Comparison of ENCODE assay signal across 18 mouse cellular contexts in genomic region chr5:139595001-139595400, GRCm38 (mm10). TPM values are rescaled to one million over a fixed set of nuclear protein-coding genes. Genes with fewer than 3 reads are reported as not detected.
DNase-seq lines count a peak whose midpoint lies in the region; TF ChIP-seq lines count a peak whose summit lies in the region.
"Had no signal": no experiment of that assay in that cellular context is flagged by ENCODE, and none has a peak within 500 bp of the region (broad histone marks: within the 10 kb centered on the region; RNA-seq: fewer than 3 reads in every experiment).

No protein-coding gene starts in this region.

- peak; percentile 56 for DNase-seq in left cerebral cortex, postnatal 4 days
- DNase-seq in left cerebral cortex, adult 11 months (ENCODE audit: low spot score): no peak
- DNase-seq in MN1 (ENCODE audit: low spot score): peak; percentile 51
- peak; percentile 56 for DNase-seq in brain, embryonic 14.5 days (ENCODE audit: low read depth)
- peak; percentile 80 to 83 for DNase-seq in cerebellum, postnatal 14 days
- no peak for DNase-seq in embryo, embryonic 9.5 days (ENCODE audit: extremely low spot score)
- no peak for DNase-seq in heart, adult 18-20 months
- DNase-seq: adrenal gland, postnatal 10 days; gastrocnemius, postnatal 36 days; lung, adult 18-20 months; lung, postnatal 4 days; right cerebral cortex, adult 18-20 months had no signal

- TF ChIP-seq POLR2A in brain, embryonic 14.5 days (IDR thresholded peaks at IDR 0.05; ENCODE audit: borderline replicate concordance, extremely low read depth, insufficient read depth, insufficient read length, poor library complexity, severe bottlenecking): no peak

- intact Hi-C loops in left cerebral cortex, postnatal 4 days (cut with DNase I): no loop called here

- no peak for TF ChIP-seq CTCF in brain, embryonic 14.5 days (IDR thresholded peaks at IDR 0.05; ENCODE audit: borderline replicate concordance, extremely low read depth, insufficient read depth, insufficient read length)

RNA-seq across cellular contexts. Expression of gene Uncx, which starts 51.7 kb away (rescaled TPM):
- total RNA-seq in left cerebral cortex, postnatal 4 days (2021): under 1 TPM in 1 of 2 experiments, not detected in 1; 0.64 TPM
- polyA plus RNA-seq in brain, embryonic 14.5 days (2012; rRNA removed): 26.5 and 42.0 TPM in 2 replicates
- not detected for total RNA-seq in heart, adult 18-20 months (2021)
- total RNA-seq: adrenal gland, postnatal 10 days; gastrocnemius, postnatal 36 days; heart, postnatal 25 days; layer of hippocampus, adult 8-10 months; MEL had no signal
- polyA plus RNA-seq: CD4-positive, CD25-positive, alpha-beta regulatory T cell, adult 4 months; intestine, embryonic 14.5 days; testis, adult 2 months had no signal

Comparison
In these comparisons a context has a peak if more than half of its experiments do, and no peak if none do; other contexts are left out.
1. DNase-seq: peak in left cerebral cortex, postnatal 4 days (single experiment), MN1 (single experiment), brain, embryonic 14.5 days (single experiment) and cerebellum, postnatal 14 days (2 of 2); none in left cerebral cortex, adult 11 months (single experiment), embryo, embryonic 9.5 days (single experiment) and heart, adult 18-20 months (0 of 2).